Mouse (Mus musculus): ENCODE data around the gene Sall1. TPM values are rescaled to one million over a fixed set of nuclear protein-coding genes. Genes with fewer than 3 reads are reported as not detected.

Gene Sall1
- polyA plus RNA-seq, 1 experiment from 2014 or later = 17.1 TPM

DNA sequence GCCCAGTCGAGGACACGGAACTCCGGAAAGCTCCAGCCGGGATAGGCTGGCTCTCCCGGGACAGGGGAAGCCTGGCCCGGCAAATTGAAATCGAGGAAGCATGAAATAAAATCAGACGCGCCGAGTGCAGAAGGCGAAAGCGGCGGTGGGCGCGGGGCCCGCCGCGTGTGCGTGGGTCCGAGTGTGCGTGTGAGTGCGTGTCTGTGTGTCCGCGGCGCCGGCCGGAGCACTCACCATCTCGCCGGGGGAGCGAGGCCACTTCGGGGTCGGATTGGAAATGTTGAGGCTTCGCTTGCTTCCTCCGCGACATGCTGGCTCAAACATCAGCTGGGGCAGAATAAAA lies 1.9 kb downstream of the Sall1 start:
- H3K4me2 ChIP-seq = peak overlapping the region; percentile 75
- H3K4me3 ChIP-seq (ENCODE audit: low read depth, low read length) = peak overlapping the region; percentile 89
- WGBS = 0% methylated on average over 35 of the region's 35 CpGs
- H3K9ac ChIP-seq (ENCODE audit: low read length) = peak overlapping the region; percentile 99
- H3K27me3 ChIP-seq (ENCODE audit: control insufficient read depth, insufficient read depth, low read length) = peaks cover 15% of the 10 kb centered on the region
- peaks cover 34% of the 10 kb centered on the region for H3K4me1 ChIP-seq (ENCODE audit: control insufficient read depth, insufficient read depth, low read length)
- peak; percentile 95 for DNase-seq (ENCODE audit: low spot score, missing footprints)
- peak overlapping the region; percentile 98 for H3K27ac ChIP-seq (ENCODE audit: low read depth, low read length)
- H3K9me3 ChIP-seq (ENCODE audit: control insufficient read depth, low read length) = no peaks in the 10 kb centered on the region
- no peaks in the 10 kb centered on the region for H3K36me3 ChIP-seq (ENCODE audit: control insufficient read depth, insufficient read depth, low read length)
- no peak for ATAC-seq (ENCODE audit: low FRiP score)

- H3K27ac ChIP-seq (ENCODE audit: low read depth, low read length) = peak overlapping the region; percentile 98
- WGBS = under 1% methylated on average over 55 of the region's 55 CpGs
- no peak for ATAC-seq (ENCODE audit: low FRiP score)
- H3K4me1 ChIP-seq (ENCODE audit: control insufficient read depth, insufficient read depth, low read length) = peaks cover 35% of the 10 kb centered on the region
- H3K4me3 ChIP-seq (ENCODE audit: low read depth, low read length) = peak overlapping the region; percentile 89
- DNase-seq (ENCODE audit: low spot score, missing footprints) = peak; percentile 98
- H3K36me3 ChIP-seq (ENCODE audit: control insufficient read depth, insufficient read depth, low read length) = no peaks in the 10 kb centered on the region
- peak overlapping the region; percentile 75 for H3K4me2 ChIP-seq
- peak overlapping the region; percentile 99 for H3K9ac ChIP-seq (ENCODE audit: low read length)
- H3K9me3 ChIP-seq (ENCODE audit: control insufficient read depth, low read length) = no peaks in the 10 kb centered on the region
- peaks cover 10% of the 10 kb centered on the region for H3K27me3 ChIP-seq (ENCODE audit: control insufficient read depth, insufficient read depth, low read length)
These were observed 2.4 kb downstream of the Sall1 start for GRCm38 (mm10) chr8:89041421-89042117.

GRCm38 (mm10) chr8:89040751-89041420 lies 3.1 kb downstream of the Sall1 start:
- H3K27me3 ChIP-seq (ENCODE audit: control insufficient read depth, insufficient read depth, low read length) = peaks cover 4% of the 10 kb centered on the region
- peaks cover 37% of the 10 kb centered on the region for H3K4me1 ChIP-seq (ENCODE audit: control insufficient read depth, insufficient read depth, low read length)
- no peaks in the 10 kb centered on the region for H3K36me3 ChIP-seq (ENCODE audit: control insufficient read depth, insufficient read depth, low read length)
- WGBS = 1% methylated on average over 40 of the region's 40 CpGs
- no peaks in the 10 kb centered on the region for H3K9me3 ChIP-seq (ENCODE audit: control insufficient read depth, low read length)
- no peak for ATAC-seq (ENCODE audit: low FRiP score)
- peak overlapping the region; percentile 89 for H3K4me3 ChIP-seq (ENCODE audit: low read depth, low read length)
- peak; percentile 97 for DNase-seq (ENCODE audit: low spot score, missing footprints)
- H3K4me2 ChIP-seq = peak overlapping the region; percentile 75
- peak overlapping the region; percentile 99 for H3K9ac ChIP-seq (ENCODE audit: low read length)
- peak overlapping the region; percentile 98 for H3K27ac ChIP-seq (ENCODE audit: low read depth, low read length)

DNA sequence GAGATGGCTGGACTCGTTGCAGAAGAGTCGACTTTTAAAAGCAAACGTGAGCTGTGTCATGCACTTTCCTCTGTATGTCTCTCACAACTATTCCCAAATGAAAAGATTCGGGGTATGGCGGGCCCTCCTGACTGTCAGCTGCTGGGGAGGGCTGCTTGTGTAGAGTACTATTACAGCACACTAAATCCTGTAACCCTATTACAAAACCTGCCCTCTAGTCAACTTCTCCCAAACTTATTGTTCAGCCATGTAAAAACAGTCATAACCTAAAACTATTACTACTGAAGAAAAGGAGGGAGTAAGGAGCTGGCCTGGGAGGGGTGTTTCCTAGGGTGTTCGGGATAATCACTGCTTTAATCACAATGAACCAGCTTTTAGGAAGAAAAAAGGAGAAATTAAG lies 4.1 kb downstream of the Sall1 start:
- H3K36me3 ChIP-seq (ENCODE audit: control insufficient read depth, insufficient read depth, low read length) = no peaks in the 10 kb centered on the region
- ATAC-seq (ENCODE audit: low FRiP score) (no peak), DNase-seq (ENCODE audit: low spot score, missing footprints) (peak; percentile 88)
- peaks cover 41% of the 10 kb centered on the region for H3K4me1 ChIP-seq (ENCODE audit: control insufficient read depth, insufficient read depth, low read length)
- H3K4me3 ChIP-seq (ENCODE audit: low read depth, low read length) = peak overlapping the region; percentile 89
- WGBS = 3% methylated on average over 6 of the region's 6 CpGs
- peaks cover 2% of the 10 kb centered on the region; the same call in 1 of the 2 replicates for H3K27me3 ChIP-seq (ENCODE audit: control insufficient read depth, insufficient read depth, low read length)
- H3K9ac ChIP-seq (ENCODE audit: low read length) = peak overlapping the region; percentile 99
- H3K27ac ChIP-seq (ENCODE audit: low read depth, low read length) = no peak overlapping the region
- no peaks in the 10 kb centered on the region for H3K9me3 ChIP-seq (ENCODE audit: control insufficient read depth, low read length)
- peak overlapping the region; percentile 75 for H3K4me2 ChIP-seq

- Histone ChIP-seq H3K4me1 (ENCODE audit: control insufficient read depth, insufficient read depth, low read length) (peaks cover 46% of the 10 kb centered on the region), H3K9ac (ENCODE audit: low read length) (peak overlapping the region; percentile 50), H3K9me3 (ENCODE audit: control insufficient read depth, low read length) (no peaks in the 10 kb centered on the region), H3K4me3 (ENCODE audit: low read depth, low read length) (peak overlapping the region; percentile 6; the same call in 1 of the 2 replicates), H3K36me3 (ENCODE audit: control insufficient read depth, insufficient read depth, low read length) (no peaks in the 10 kb centered on the region), H3K27me3 (ENCODE audit: control insufficient read depth, insufficient read depth, low read length) (no peaks in the 10 kb centered on the region), H3K27ac (ENCODE audit: low read depth, low read length) (no peak overlapping the region), H3K4me2 (peak overlapping the region; percentile 75)
- peak; percentile 91 for DNase-seq (ENCODE audit: low spot score, missing footprints)
- WGBS = 32% methylated on average over 4 of the region's 4 CpGs
- no peak for ATAC-seq (ENCODE audit: low FRiP score)
These were observed 5.0 kb downstream of the Sall1 start for GRCm38 (mm10) chr8:89038920-89039319.

DNA sequence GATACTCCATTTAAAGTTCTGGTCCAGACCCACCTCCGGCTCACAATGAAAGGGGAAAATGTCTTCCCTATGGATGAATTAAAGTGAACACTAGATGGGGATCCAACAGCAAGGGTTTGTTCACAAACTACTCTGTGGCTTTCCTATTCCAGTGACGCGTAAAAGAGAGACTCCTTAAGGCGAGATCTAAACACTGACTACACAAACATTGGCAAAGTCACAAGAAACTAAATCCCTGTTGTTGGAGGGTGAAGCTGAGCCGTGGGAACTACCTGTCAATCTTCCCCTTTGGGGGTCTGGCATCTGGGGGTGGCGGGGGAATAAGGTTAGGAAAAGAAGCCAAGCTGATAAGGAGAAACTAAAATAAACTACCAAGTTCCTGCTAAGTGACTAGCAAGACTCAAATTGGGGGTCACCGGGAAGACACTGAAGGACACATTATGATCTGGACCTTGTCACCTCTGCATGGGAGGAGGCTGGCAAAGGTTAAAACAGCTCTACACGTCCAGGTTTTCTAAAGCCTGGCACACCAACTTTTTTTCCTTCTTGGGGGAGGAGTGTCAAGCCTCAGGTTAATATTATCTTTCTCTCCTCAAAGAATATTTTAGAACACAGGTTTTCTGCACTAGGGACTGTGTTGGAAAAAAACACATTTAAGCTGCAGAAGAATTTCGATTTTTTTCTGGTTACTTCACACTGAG lies 6.3 kb downstream of the Sall1 start:
- DNase-seq (ENCODE audit: low spot score, missing footprints) (peak; percentile 90), ATAC-seq (ENCODE audit: low FRiP score) (no peak)
- peaks cover 46% of the 10 kb centered on the region for H3K4me1 ChIP-seq (ENCODE audit: control insufficient read depth, insufficient read depth, low read length)
- WGBS = 5% methylated on average over 9 of the region's 9 CpGs
- peak overlapping the region; percentile 51; the same call in 1 of the 2 replicates for H3K27ac ChIP-seq (ENCODE audit: low read depth, low read length)
- peaks cover under 1% of the 10 kb centered on the region for H3K36me3 ChIP-seq (ENCODE audit: control insufficient read depth, insufficient read depth, low read length)
- H3K27me3 ChIP-seq (ENCODE audit: control insufficient read depth, insufficient read depth, low read length) = no peaks in the 10 kb centered on the region
- H3K9ac ChIP-seq (ENCODE audit: low read length) = peak overlapping the region; percentile 37
- no peaks in the 10 kb centered on the region for H3K9me3 ChIP-seq (ENCODE audit: control insufficient read depth, low read length)
- peak overlapping the region; percentile 75 for H3K4me2 ChIP-seq
- H3K4me3 ChIP-seq (ENCODE audit: low read depth, low read length) = peak overlapping the region; percentile 22

- Histone ChIP-seq H3K27ac (ENCODE audit: low read depth, low read length) (no peak overlapping the region), H3K4me2 (no peak overlapping the region), H3K4me3 (ENCODE audit: low read depth, low read length) (no peak overlapping the region), H3K9ac (ENCODE audit: low read length) (no peak overlapping the region), H3K27me3 (ENCODE audit: control insufficient read depth, insufficient read depth, low read length) (no peaks in the 10 kb centered on the region), H3K4me1 (ENCODE audit: control insufficient read depth, insufficient read depth, low read length) (peaks cover 30% of the 10 kb centered on the region), H3K36me3 (ENCODE audit: control insufficient read depth, insufficient read depth, low read length) (peaks cover 30% of the 10 kb centered on the region), H3K9me3 (ENCODE audit: control insufficient read depth, low read length) (no peaks in the 10 kb centered on the region)
- DNase-seq (ENCODE audit: low spot score, missing footprints) (no peak), ATAC-seq (ENCODE audit: low FRiP score) (no peak)
- 87% methylated on average over 13 of the region's 13 CpGs for WGBS
These were observed 11.6 kb downstream of the Sall1 start for GRCm38 (mm10) chr8:89032412-89032811.

GRCm38 (mm10) chr8:89028156-89028555 lies 15.8 kb downstream of the Sall1 start:
- 70% methylated on average over 12 of the region's 12 CpGs for WGBS
- DNase-seq (ENCODE audit: low spot score, missing footprints) = no peak
- Histone ChIP-seq H3K27ac (ENCODE audit: low read depth, low read length) (no peak overlapping the region), H3K4me1 (ENCODE audit: control insufficient read depth, insufficient read depth, low read length) (peaks cover 24% of the 10 kb centered on the region), H3K36me3 (ENCODE audit: control insufficient read depth, insufficient read depth, low read length) (peaks cover 30% of the 10 kb centered on the region), H3K9me3 (ENCODE audit: control insufficient read depth, low read length) (no peaks in the 10 kb centered on the region), H3K4me3 (ENCODE audit: low read depth, low read length) (no peak overlapping the region), H3K9ac (ENCODE audit: low read length) (no peak overlapping the region), H3K4me2 (no peak overlapping the region), H3K27me3 (ENCODE audit: control insufficient read depth, insufficient read depth, low read length) (peaks cover 5% of the 10 kb centered on the region; the same call in 1 of the 2 replicates)
- ATAC-seq (ENCODE audit: low FRiP score) = no peak

DNA sequence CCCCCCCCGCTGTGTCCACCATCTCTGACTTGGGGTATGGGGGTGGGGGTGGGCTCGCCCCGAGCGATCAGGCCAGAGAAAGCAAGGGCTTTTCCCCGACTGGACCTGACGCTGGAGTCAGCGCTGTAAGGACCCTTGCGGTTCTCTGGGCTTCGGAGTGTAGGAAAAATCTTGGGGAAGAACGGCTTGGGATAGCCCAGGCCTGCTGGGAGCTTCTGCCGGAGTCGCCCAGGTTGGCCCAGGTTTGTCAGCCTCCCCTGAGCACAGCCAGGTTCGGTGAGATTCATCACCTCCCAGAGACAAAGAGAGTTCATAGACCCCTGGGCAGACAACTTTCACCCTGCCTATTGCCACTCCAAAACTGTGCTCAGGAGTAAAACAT lies 17.8 kb downstream of the Sall1 start:
- DNase-seq (ENCODE audit: low spot score, missing footprints) (peak; percentile 91), ATAC-seq (ENCODE audit: low FRiP score) (no peak)
- Histone ChIP-seq H3K4me1 (ENCODE audit: control insufficient read depth, insufficient read depth, low read length) (peaks cover 27% of the 10 kb centered on the region), H3K9ac (ENCODE audit: low read length) (peak overlapping the region; percentile 53), H3K4me2 (peak overlapping the region; percentile 56), H3K4me3 (ENCODE audit: low read depth, low read length) (peak overlapping the region; percentile 27), H3K27me3 (ENCODE audit: control insufficient read depth, insufficient read depth, low read length) (peaks cover 5% of the 10 kb centered on the region; the same call in 1 of the 2 replicates), H3K9me3 (ENCODE audit: control insufficient read depth, low read length) (no peaks in the 10 kb centered on the region), H3K27ac (ENCODE audit: low read depth, low read length) (no peak overlapping the region), H3K36me3 (ENCODE audit: control insufficient read depth, insufficient read depth, low read length) (peaks cover 14% of the 10 kb centered on the region)
- 3% methylated on average over 12 of the region's 13 CpGs for WGBS
